Mouse (Mus musculus) forebrain, postnatal 0 days (tissue): ENCODE results near the gene Higd1a. TPM values are rescaled to one million over a fixed set of nuclear protein-coding genes. Genes with fewer than 3 reads are reported as not detected.

ENCODE experiments used
- ATAC-seq: fragments of 200-750 bp; cut with Nextera tagmentation; 2 replicates; pipeline ENCODE4 v1.8.0; 2017; ENCODE audit warnings: mild to moderate bottlenecking, moderate library complexity
- DNase-seq: peaks from one replicate; pipeline ENCODE4 v3.0.0-alpha.2; 2015
- H3K27ac ChIP-seq: fragments of 300-500 bp; sonication (generic); 2 replicates; pipeline ENCODE4 v1.5.1; 2014; ENCODE audit warnings: low read depth, mild to moderate bottlenecking, antibody characterized with exemption, low read length, moderate library complexity, mixed read lengths
- H3K27me3 ChIP-seq: fragments of 300-500 bp; sonication (generic); 2 replicates; pipeline ENCODE4 v1.6.1; 2014; ENCODE audit warnings: mild to moderate bottlenecking, low read length, mixed read lengths; ENCODE audit not compliant: insufficient read depth
- H3K36me3 ChIP-seq: fragments of 300-500 bp; sonication (generic); 2 replicates; pipeline ENCODE4 v1.6.1; 2014; ENCODE audit warnings: mild to moderate bottlenecking, moderate library complexity; ENCODE audit not compliant: insufficient read depth
- H3K4me1 ChIP-seq: fragments of 300-500 bp; sonication (generic); 2 replicates; pipeline ENCODE4 v1.6.1; 2014; ENCODE audit warnings: antibody characterized with exemption; ENCODE audit not compliant: insufficient read depth
- H3K4me2 ChIP-seq: fragments of 300-500 bp; sonication (generic); 2 replicates; pipeline ENCODE4 v1.6.1; 2014; ENCODE audit warnings: low read depth, mild to moderate bottlenecking, moderate library complexity
- H3K4me3 ChIP-seq: fragments of 300-500 bp; sonication (generic); 2 replicates; pipeline ENCODE4 v1.5.1; 2014; ENCODE audit warnings: low read depth, low read length, mixed read lengths
- H3K9ac ChIP-seq: fragments of 300-500 bp; sonication (generic); 2 replicates; pipeline ENCODE4 v1.6.1; 2014; ENCODE audit warnings: mild to moderate bottlenecking
- H3K9me3 ChIP-seq: fragments of 300-500 bp; sonication (generic); 2 replicates; pipeline ENCODE4 v1.6.1; 2016; ENCODE audit warnings: low read length
- CTCF ChIP-seq: sonication (generic); IDR thresholded peaks from 2 replicates; pipeline ENCODE4 v1.5.1; 2016; ENCODE audit warnings: antibody characterized with exemption, control low read depth, low read depth
- WGBS: fragments of 180-500 bp; shearing (Covaris S2); extraction: QIAGEN DNeasy Blood & Tissue Kit; methylation state at CpG from one replicate; pipeline ENCODE4 v1.1.7; 2014; 5-methylcytosine and 5-hydroxymethylcytosine counted together
- polyA plus RNA-seq: library from polyadenylated mRNA; unstranded; fragments of >200 nt; fragmentation: Nextera tagmentation; extraction: Ambion mirVana; gene quantifications from 2 replicates; pipeline ENCODE4 v1.2.1, GENCODE M21; 2015
- total RNA-seq: library from RNA; depleted of rRNA; stranded (reverse); fragments of >200 nt; gene quantifications from 2 replicates; pipeline ENCODE4 v1.2.3, GENCODE M21; 2014

The Higd1a gene
- total and polyA plus RNA-seq, 2 experiments from 2014 or later = 35.1 to 134 TPM

- no peak for ATAC-seq
- H3K4me1 ChIP-seq = no peaks in the 10 kb centered on the region
- H3K4me2 ChIP-seq = no peak overlapping the region
- DNase-seq = no peak
- H3K9me3 ChIP-seq = no peaks in the 10 kb centered on the region
- no peak for TF ChIP-seq CTCF
- H3K4me3 ChIP-seq = no peak overlapping the region
- H3K36me3 ChIP-seq = no peaks in the 10 kb centered on the region
- no peak overlapping the region for H3K27ac ChIP-seq
- H3K27me3 ChIP-seq = no peaks in the 10 kb centered on the region
- WGBS = 90% methylated on average over 6 of the region's 6 CpGs
- no peak overlapping the region for H3K9ac ChIP-seq
These were observed 9.5 kb upstream of the Higd1a start for GRCm38 (mm10) chr9:121867632-121868031.

- no peaks in the 10 kb centered on the region for H3K4me1 ChIP-seq
- no peak overlapping the region for H3K4me3 ChIP-seq
- 27% methylated on average over 3 of the region's 3 CpGs for WGBS
- no peaks in the 10 kb centered on the region for H3K9me3 ChIP-seq
- H3K27ac ChIP-seq = no peak overlapping the region
- H3K27me3 ChIP-seq = no peaks in the 10 kb centered on the region
- ATAC-seq = no peak
- no peak overlapping the region for H3K9ac ChIP-seq
- no peak for DNase-seq
- H3K4me2 ChIP-seq = no peak overlapping the region
- TF ChIP-seq CTCF = no peak
- no peaks in the 10 kb centered on the region for H3K36me3 ChIP-seq
These were observed 7.4 kb upstream of the Higd1a start for GRCm38 (mm10) chr9:121865425-121866008.

- no peak overlapping the region for H3K4me3 ChIP-seq
- 64% methylated on average over 4 of the region's 4 CpGs for WGBS
- H3K4me2 ChIP-seq = no peak overlapping the region
- no peaks in the 10 kb centered on the region for H3K9me3 ChIP-seq
- H3K4me1 ChIP-seq = no peaks in the 10 kb centered on the region
- no peaks in the 10 kb centered on the region for H3K36me3 ChIP-seq
- TF ChIP-seq CTCF = no peak
- no peak overlapping the region for H3K27ac ChIP-seq
- no peaks in the 10 kb centered on the region for H3K27me3 ChIP-seq
- DNase-seq = no peak
- no peak overlapping the region for H3K9ac ChIP-seq
- no peak for ATAC-seq
These were observed 6.7 kb upstream of the Higd1a start for GRCm38 (mm10) chr9:121864837-121865236.

- Histone ChIP-seq H3K27ac (no peak overlapping the region), H3K9me3 (no peaks in the 10 kb centered on the region), H3K36me3 (no peaks in the 10 kb centered on the region), H3K9ac (no peak overlapping the region), H3K27me3 (no peaks in the 10 kb centered on the region), H3K4me2 (no peak overlapping the region), H3K4me3 (no peak overlapping the region), H3K4me1 (no peaks in the 10 kb centered on the region)
- TF ChIP-seq CTCF = no peak
- 88% methylated on average over 2 of the region's 2 CpGs for WGBS
- DNase-seq = no peak
- ATAC-seq = no peak
These were observed 2.8 kb upstream of the Higd1a start for GRCm38 (mm10) chr9:121860921-121861320.

- DNase-seq (no peak), ATAC-seq (no peak)
- Histone ChIP-seq H3K4me2 (no peak overlapping the region), H3K27ac (no peak overlapping the region), H3K4me1 (no peaks in the 10 kb centered on the region), H3K27me3 (no peaks in the 10 kb centered on the region), H3K9ac (no peak overlapping the region), H3K36me3 (no peaks in the 10 kb centered on the region), H3K4me3 (no peak overlapping the region), H3K9me3 (no peaks in the 10 kb centered on the region)
- no peak for TF ChIP-seq CTCF
- WGBS = 96% methylated on average over 2 of the region's 2 CpGs
These were observed 1.2 kb upstream of the Higd1a start for GRCm38 (mm10) chr9:121859345-121859744.

- peak overlapping the region; percentile 79 for H3K27ac ChIP-seq
- H3K27me3 ChIP-seq = no peaks in the 10 kb centered on the region
- peak overlapping the region; percentile 94 for H3K4me2 ChIP-seq
- ATAC-seq = peak; percentile 99
- WGBS = under 1% methylated on average over 69 of the region's 70 CpGs
- no peaks in the 10 kb centered on the region for H3K36me3 ChIP-seq
- peak overlapping the region; percentile 84 for H3K4me3 ChIP-seq
- H3K4me1 ChIP-seq = no peaks in the 10 kb centered on the region
- H3K9ac ChIP-seq = peak overlapping the region; percentile 87
- no peaks in the 10 kb centered on the region for H3K9me3 ChIP-seq
- peak; percentile 97 for DNase-seq
- TF ChIP-seq CTCF = peak; percentile 59
These were observed 549 bp downstream of the Higd1a start for GRCm38 (mm10) chr9:121857474-121858152.

GRCm38 (mm10) chr9:121856649-121857416, 1.3 kb downstream of the Higd1a start:
- Histone ChIP-seq H3K36me3 (0 out of 2 replicates have a peak, but pooled peaks cover 3% of the 10 kb centered on the region), H3K9me3 (no peaks in the 10 kb centered on the region), H3K4me3 (peak overlapping the region; percentile 84), H3K4me2 (peak overlapping the region; percentile 94), H3K9ac (peak overlapping the region; percentile 87), H3K27ac (peak overlapping the region; percentile 79), H3K4me1 (no peaks in the 10 kb centered on the region), H3K27me3 (no peaks in the 10 kb centered on the region)
- TF ChIP-seq CTCF = no peak
- ATAC-seq (no peak), DNase-seq (peak; percentile 18)
- 2% methylated on average over 39 of the region's 39 CpGs for WGBS
